Mouse (Mus musculus): Measurements from ENCODE around the gene Zswim8. TPM values are rescaled to one million over a fixed set of nuclear protein-coding genes. Genes with fewer than 3 reads are reported as not detected.

The Zswim8 gene
- polyA plus RNA-seq, 1 experiment from 2014 or later = 25.4 TPM

DNA sequence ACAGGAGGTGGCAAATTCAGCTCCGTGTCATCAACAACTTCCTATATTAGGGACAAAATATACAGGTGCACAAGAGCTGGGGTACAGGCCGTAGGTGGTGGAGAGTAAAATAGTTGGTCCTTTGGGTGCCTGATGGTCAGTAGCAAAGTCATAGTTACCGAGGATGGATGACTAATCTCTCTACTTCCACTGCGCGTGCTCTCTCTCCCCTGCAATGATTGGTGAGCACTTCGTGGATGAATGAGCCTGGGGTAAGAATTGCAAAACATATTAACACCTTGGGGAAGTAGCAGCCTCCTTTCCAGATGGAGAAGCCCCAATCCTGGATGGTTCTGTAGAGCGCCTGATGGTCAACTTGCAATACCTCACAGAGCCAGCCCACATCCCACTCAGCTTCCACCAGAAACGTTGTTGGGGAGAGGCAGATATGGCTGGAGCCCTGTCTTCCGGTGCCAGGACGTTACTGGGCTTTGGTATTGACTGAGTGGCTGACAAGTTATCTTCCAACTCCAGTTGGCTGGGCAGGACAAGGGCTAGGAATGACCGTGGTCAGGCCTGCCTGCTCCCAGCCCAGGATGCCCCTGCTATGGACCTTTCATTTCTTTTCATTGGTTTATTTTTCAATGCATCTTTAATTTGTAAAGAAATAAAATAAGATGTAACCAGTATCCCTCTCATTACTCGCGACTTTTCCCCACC, 13.0 kb upstream of the Zswim8 start:
- Histone ChIP-seq H3K27ac (replicated peaks in 1 of 2; ENCODE audit: control insufficient read depth in 1 of 2, insufficient read depth in 1 of 2, low read depth in 2 of 2, low read length in 2 of 2) (peak overlapping the region; percentile 82 to 96; a peak in 2 of 4 replicates), H3K36me3 (ENCODE audit: control insufficient read depth, insufficient read depth, low read length) (peaks cover 70% of the 10 kb centered on the region), H3K27me3 (ENCODE audit: control insufficient read depth, insufficient read depth, low read length) (no peaks in the 10 kb centered on the region), H3K4me3 (ENCODE audit: control insufficient read depth in 1 of 2, insufficient read depth in 1 of 2, low read depth in 1 of 2, low read length in 2 of 2) (peak overlapping the region; percentile 60 to 72), H3K9ac (ENCODE audit: low read length) (peak overlapping the region; percentile 93), H3K4me2 (ENCODE audit: low read length) (peak overlapping the region; percentile 83), H3K9me3 (ENCODE audit: control insufficient read depth, low read length) (no peaks in the 10 kb centered on the region), H3K4me1 (ENCODE audit: control insufficient read depth in 2 of 2, insufficient read depth in 2 of 2, low read length in 2 of 2) (peaks cover 14 to 38% of the 10 kb centered on the region in 2 experiments)
- 45% methylated on average over 13 of the region's 13 CpGs for WGBS
- ATAC-seq (ENCODE audit: insufficient number of reproducible peaks, insufficient read depth, low FRiP score, low read depth) = no peak

DNA sequence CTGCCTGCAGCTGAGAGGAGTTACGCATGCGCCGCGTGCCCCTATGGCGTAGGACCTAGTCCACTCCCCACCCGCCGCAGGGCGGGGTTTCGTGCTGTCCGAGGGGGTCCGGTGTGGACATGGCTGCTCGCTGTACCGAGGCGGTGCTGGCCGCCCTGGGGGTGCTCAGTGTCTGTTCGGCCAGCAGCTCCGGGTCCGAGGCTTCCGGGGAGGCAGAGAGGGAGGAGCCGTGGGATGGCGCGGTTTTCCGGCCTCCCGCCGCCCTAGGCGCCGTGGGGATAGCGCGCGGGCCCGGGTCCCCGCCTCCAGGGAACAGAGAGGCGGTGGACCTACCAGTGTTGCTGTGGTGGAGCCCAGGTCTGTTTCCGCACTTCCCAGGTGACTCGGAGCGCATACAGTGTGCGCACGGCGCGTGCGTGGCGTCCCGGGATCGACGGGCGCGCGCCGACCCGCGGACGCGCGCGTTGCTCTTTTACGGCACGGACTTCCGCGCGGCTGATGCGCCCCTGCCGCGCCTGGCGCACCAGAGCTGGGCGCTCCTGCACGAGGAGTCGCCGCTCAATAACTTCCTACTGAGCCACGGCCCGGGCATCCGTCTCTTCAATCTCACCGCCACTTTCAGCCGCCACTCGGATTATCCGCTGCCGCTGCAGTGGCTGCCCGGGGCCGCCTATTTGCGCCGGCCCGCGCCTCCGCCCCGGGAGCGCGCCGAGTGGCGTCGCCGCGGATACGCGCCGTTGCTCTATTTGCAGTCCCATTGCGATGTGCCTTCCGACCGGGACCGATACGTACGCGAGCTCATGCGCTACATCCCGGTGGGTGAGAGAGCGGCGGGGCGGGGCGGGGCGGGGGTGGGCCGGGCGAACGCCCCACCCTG, 12.2 kb upstream of the Zswim8 start, which contains the start of gene Fut11:
Fut11 (plus strand) TSS at position 85 of the 877 bp plus-strand sequence.
- Histone ChIP-seq H3K9ac (ENCODE audit: low read length) (peak within 1 kb of the TSS; percentile 93), H3K4me2 (ENCODE audit: low read length) (peak within 1 kb of the TSS; percentile 83), H3K9me3 (ENCODE audit: control insufficient read depth, low read length) (no peaks in the 10 kb centered on the region), H3K27me3 (ENCODE audit: control insufficient read depth, insufficient read depth, low read length) (no peaks in the 10 kb centered on the region), H3K4me3 (ENCODE audit: control insufficient read depth in 1 of 2, insufficient read depth in 1 of 2, low read depth in 1 of 2, low read length in 2 of 2) (peak within 1 kb of the TSS; percentile 60 to 72), H3K36me3 (ENCODE audit: control insufficient read depth, insufficient read depth, low read length) (peaks cover 68% of the 10 kb centered on the region), H3K27ac (replicated peaks in 1 of 2; ENCODE audit: control insufficient read depth in 1 of 2, insufficient read depth in 1 of 2, low read depth in 2 of 2, low read length in 2 of 2) (peak within 1 kb of the TSS; percentile 82 to 96), H3K4me1 (ENCODE audit: control insufficient read depth in 2 of 2, insufficient read depth in 2 of 2, low read length in 2 of 2) (peaks cover 14 to 40% of the 10 kb centered on the region in 2 experiments)
- WGBS = under 1% methylated on average over 99 of the region's 111 CpGs
- peak; percentile 90 for ATAC-seq (ENCODE audit: insufficient number of reproducible peaks, insufficient read depth, low FRiP score, low read depth)

GRCm38 (mm10) chr14:20695761-20696520, 11.4 kb upstream of the Zswim8 start:
- H3K4me1 ChIP-seq (ENCODE audit: control insufficient read depth in 2 of 2, insufficient read depth in 2 of 2, low read length in 2 of 2) = peaks cover 14 to 48% of the 10 kb centered on the region in 2 experiments
- peak overlapping the region; percentile 60 to 72 for H3K4me3 ChIP-seq (ENCODE audit: control insufficient read depth in 1 of 2, insufficient read depth in 1 of 2, low read depth in 1 of 2, low read length in 2 of 2)
- no peaks in the 10 kb centered on the region for H3K9me3 ChIP-seq (ENCODE audit: control insufficient read depth, low read length)
- H3K27ac ChIP-seq (replicated peaks in 1 of 2; ENCODE audit: control insufficient read depth in 1 of 2, insufficient read depth in 1 of 2, low read depth in 2 of 2, low read length in 2 of 2) = peak overlapping the region in 1 of 2 experiments; percentile 96; a peak in 2 of 4 replicates
- ATAC-seq (ENCODE audit: insufficient number of reproducible peaks, insufficient read depth, low FRiP score, low read depth) = no peak
- WGBS = 10% methylated on average over 27 of the region's 27 CpGs
- H3K4me2 ChIP-seq (ENCODE audit: low read length) = peak overlapping the region; percentile 83
- H3K36me3 ChIP-seq (ENCODE audit: control insufficient read depth, insufficient read depth, low read length) = peaks cover 68% of the 10 kb centered on the region
- H3K27me3 ChIP-seq (ENCODE audit: control insufficient read depth, insufficient read depth, low read length) = no peaks in the 10 kb centered on the region
- peak overlapping the region; percentile 93 for H3K9ac ChIP-seq (ENCODE audit: low read length)

DNA sequence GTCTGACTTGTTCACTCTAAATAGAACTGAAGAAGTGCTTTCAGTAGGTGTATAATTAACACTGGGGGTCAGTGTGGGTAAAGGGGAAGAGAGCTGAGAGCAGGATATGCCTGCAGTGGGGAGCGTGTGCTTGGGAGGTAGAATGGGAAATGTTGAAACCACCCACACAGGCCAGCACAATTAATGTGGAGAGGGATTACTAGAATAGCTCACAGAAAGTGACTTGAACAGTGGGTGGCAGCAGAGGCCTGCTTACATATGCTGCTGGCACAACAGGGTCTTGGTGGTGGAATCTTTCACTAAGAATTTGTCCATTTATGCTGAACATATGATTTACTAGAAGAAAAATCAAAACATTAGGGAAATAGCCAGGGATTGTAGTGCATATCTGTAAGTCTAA, 10.4 kb upstream of the Zswim8 start:
- Histone ChIP-seq H3K4me1 (ENCODE audit: control insufficient read depth in 2 of 2, insufficient read depth in 2 of 2, low read length in 2 of 2) (peaks cover 14 to 59% of the 10 kb centered on the region in 2 experiments), H3K27ac (replicated peaks in 1 of 2; ENCODE audit: control insufficient read depth in 1 of 2, insufficient read depth in 1 of 2, low read depth in 2 of 2, low read length in 2 of 2) (no peak overlapping the region; a peak in 2 of 4 replicates), H3K4me2 (ENCODE audit: low read length) (peak overlapping the region; percentile 83), H3K4me3 (ENCODE audit: control insufficient read depth in 1 of 2, insufficient read depth in 1 of 2, low read depth in 1 of 2, low read length in 2 of 2) (peak overlapping the region; percentile 10 to 72; a peak in 3 of 4 replicates), H3K27me3 (ENCODE audit: control insufficient read depth, insufficient read depth, low read length) (no peaks in the 10 kb centered on the region), H3K9me3 (ENCODE audit: control insufficient read depth, low read length) (no peaks in the 10 kb centered on the region), H3K9ac (ENCODE audit: low read length) (peak overlapping the region; percentile 93), H3K36me3 (ENCODE audit: control insufficient read depth, insufficient read depth, low read length) (peaks cover 61% of the 10 kb centered on the region)
- 7% methylated on average over 1 of the region's 1 CpGs for WGBS
- no peak; the same call in 1 of the 2 replicates for ATAC-seq (ENCODE audit: insufficient number of reproducible peaks, insufficient read depth, low FRiP score, low read depth)

DNA sequence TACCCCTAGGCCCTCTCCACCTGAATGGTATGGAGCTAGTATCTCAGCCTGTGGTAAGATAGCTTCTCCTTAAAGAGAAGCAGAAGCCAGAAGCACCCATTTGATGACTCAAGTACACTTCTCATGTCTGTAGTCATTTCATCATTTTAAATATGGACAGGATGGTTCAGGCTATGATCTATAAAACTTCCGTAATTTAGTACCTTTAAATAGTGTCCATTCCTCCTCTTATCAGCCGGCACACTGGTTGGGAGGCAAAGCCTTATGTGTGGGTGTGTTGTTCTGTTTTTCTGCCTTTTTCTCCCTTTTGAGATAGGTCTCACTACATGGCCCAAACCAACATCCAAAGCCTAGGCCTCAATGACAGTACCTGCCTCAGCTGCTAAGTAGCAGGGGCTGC, 8.8 kb upstream of the Zswim8 start:
- no peak overlapping the region for H3K9ac ChIP-seq (ENCODE audit: low read length)
- no peaks in the 10 kb centered on the region for H3K27me3 ChIP-seq (ENCODE audit: control insufficient read depth, insufficient read depth, low read length)
- no peaks in the 10 kb centered on the region for H3K9me3 ChIP-seq (ENCODE audit: control insufficient read depth, low read length)
- H3K36me3 ChIP-seq (ENCODE audit: control insufficient read depth, insufficient read depth, low read length) = peaks cover 45% of the 10 kb centered on the region
- H3K4me2 ChIP-seq (ENCODE audit: low read length) = no peak overlapping the region
- no peak overlapping the region for H3K27ac ChIP-seq (replicated peaks in 1 of 2; ENCODE audit: control insufficient read depth in 1 of 2, insufficient read depth in 1 of 2, low read depth in 2 of 2, low read length in 2 of 2)
- 64% methylated on average over 2 of the region's 2 CpGs for WGBS
- H3K4me3 ChIP-seq (ENCODE audit: control insufficient read depth in 1 of 2, insufficient read depth in 1 of 2, low read depth in 1 of 2, low read length in 2 of 2) = no peak overlapping the region
- H3K4me1 ChIP-seq (ENCODE audit: control insufficient read depth in 2 of 2, insufficient read depth in 2 of 2, low read length in 2 of 2) = peaks cover 14 to 60% of the 10 kb centered on the region in 2 experiments
- no peak for ATAC-seq (ENCODE audit: insufficient number of reproducible peaks, insufficient read depth, low FRiP score, low read depth)

DNA sequence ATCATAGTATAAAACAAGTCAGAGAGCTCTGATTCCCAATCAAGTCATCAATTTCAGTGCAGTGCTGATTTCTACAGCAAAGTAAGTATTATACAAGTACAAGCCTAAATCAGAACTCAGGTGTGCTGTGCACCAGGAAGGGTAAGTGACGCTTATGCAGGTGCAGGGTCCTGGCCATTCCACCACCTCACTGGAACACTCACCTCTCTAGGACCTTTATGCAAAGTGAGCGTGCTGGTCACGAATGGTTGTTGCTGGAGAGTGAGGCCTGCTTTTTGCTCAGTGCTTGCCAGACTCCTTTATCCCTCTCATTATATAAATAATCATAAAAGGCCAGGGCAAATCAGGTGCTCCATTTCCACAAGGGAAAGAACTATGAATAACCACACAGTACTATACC, 7.0 kb upstream of the Zswim8 start:
- H3K4me3 ChIP-seq (ENCODE audit: control insufficient read depth in 1 of 2, insufficient read depth in 1 of 2, low read depth in 1 of 2, low read length in 2 of 2) = no peak overlapping the region
- peaks cover 11 to 57% of the 10 kb centered on the region in 2 experiments for H3K4me1 ChIP-seq (ENCODE audit: control insufficient read depth in 2 of 2, insufficient read depth in 2 of 2, low read length in 2 of 2)
- no peak overlapping the region for H3K4me2 ChIP-seq (ENCODE audit: low read length)
- no peaks in the 10 kb centered on the region for H3K27me3 ChIP-seq (ENCODE audit: control insufficient read depth, insufficient read depth, low read length)
- H3K9me3 ChIP-seq (ENCODE audit: control insufficient read depth, low read length) = no peaks in the 10 kb centered on the region
- no peak for ATAC-seq (ENCODE audit: insufficient number of reproducible peaks, insufficient read depth, low FRiP score, low read depth)
- 81% methylated on average over 3 of the region's 3 CpGs for WGBS
- H3K36me3 ChIP-seq (ENCODE audit: control insufficient read depth, insufficient read depth, low read length) = peaks cover 51% of the 10 kb centered on the region
- peak overlapping the region; percentile 31; the same call in 1 of the 2 replicates for H3K9ac ChIP-seq (ENCODE audit: low read length)
- no peak overlapping the region for H3K27ac ChIP-seq (replicated peaks in 1 of 2; ENCODE audit: control insufficient read depth in 1 of 2, insufficient read depth in 1 of 2, low read depth in 2 of 2, low read length in 2 of 2)

GRCm38 (mm10) chr14:20701554-20701953, 5.8 kb upstream of the Zswim8 start:
- ATAC-seq (ENCODE audit: insufficient number of reproducible peaks, insufficient read depth, low FRiP score, low read depth) = no peak

More at GRCm38 (mm10) chr14:20701554-20701953, 5.8 kb upstream of the Zswim8 start:
- Histone ChIP-seq H3K9ac (ENCODE audit: low read length) (peak overlapping the region; percentile 92), H3K27me3 (ENCODE audit: control insufficient read depth, insufficient read depth, low read length) (no peaks in the 10 kb centered on the region), H3K36me3 (ENCODE audit: control insufficient read depth, insufficient read depth, low read length) (peaks cover 53% of the 10 kb centered on the region), H3K9me3 (ENCODE audit: control insufficient read depth, low read length) (no peaks in the 10 kb centered on the region), H3K4me1 (ENCODE audit: control insufficient read depth in 2 of 2, insufficient read depth in 2 of 2, low read length in 2 of 2) (peaks cover 3 to 48% of the 10 kb centered on the region in 2 experiments), H3K4me2 (ENCODE audit: low read length) (peak overlapping the region; percentile 71), H3K27ac (replicated peaks in 1 of 2; ENCODE audit: control insufficient read depth in 1 of 2, insufficient read depth in 1 of 2, low read depth in 2 of 2, low read length in 2 of 2) (peak overlapping the region; percentile 63 to 86), H3K4me3 (ENCODE audit: control insufficient read depth in 1 of 2, insufficient read depth in 1 of 2, low read depth in 1 of 2, low read length in 2 of 2) (peak overlapping the region; percentile 21 to 73; a peak in 3 of 4 replicates)
- 71% methylated on average over 8 of the region's 8 CpGs for WGBS

Data from heart, embryonic 14.5 days (tissue).